Mouse (Mus musculus): ENCODE measurements around the gene Asl. TPM values are rescaled to one million over a fixed set of nuclear protein-coding genes. Genes with fewer than 3 reads are reported as not detected.

Asl gene
- polyA plus RNA-seq, 1 experiment, result 27.9 TPM

DNA sequence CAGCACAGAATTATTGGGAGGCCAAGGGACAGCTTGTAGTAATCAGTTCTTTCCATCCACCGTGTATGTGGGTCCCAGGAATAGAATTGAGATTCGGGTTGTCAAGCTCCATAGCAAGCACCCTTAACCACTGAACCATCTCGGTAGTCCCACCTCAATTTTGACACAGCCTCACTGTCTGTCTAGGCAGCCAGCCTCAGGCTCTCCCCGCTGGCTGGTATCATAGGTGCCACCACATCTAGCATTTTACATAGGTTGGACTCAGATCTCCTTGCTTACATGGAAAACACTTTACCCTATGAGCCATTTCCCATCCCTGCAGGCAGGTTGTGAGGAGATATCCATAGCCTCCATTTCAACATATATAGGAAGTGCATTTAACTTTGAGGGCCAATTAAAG, 54.7 kb downstream of the Asl start:
- DNase-seq (ENCODE audit: low read depth), result no peak
- TF ChIP-seq POLR2A (IDR thresholded peaks at IDR 0.05; ENCODE audit: borderline replicate concordance, extremely low read depth, insufficient read depth, insufficient read length, poor library complexity, severe bottlenecking) (no peak), CTCF (IDR thresholded peaks at IDR 0.05; ENCODE audit: borderline replicate concordance, extremely low read depth, insufficient read depth, insufficient read length) (no peak)

DNA sequence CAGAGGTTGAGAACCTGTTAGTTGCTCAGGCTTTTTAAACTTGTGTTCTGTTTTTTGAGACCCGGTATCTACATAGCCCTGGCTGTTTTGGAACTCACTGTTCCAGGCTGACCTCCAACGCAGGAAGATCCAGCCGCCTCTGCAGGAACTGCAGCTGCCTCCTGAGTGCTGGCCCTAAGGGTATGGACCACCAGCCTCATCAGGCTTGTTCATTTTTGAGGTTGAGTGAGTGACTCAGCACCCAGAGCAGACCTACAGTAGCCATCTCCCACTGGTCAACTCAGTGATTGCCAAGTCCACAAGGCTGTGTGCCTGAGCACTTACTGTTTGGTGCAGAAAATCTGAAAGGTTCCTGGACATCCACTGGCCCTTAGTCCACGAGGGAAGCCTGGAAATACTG, 57.6 kb downstream of the Asl start:
- no peak for DNase-seq (ENCODE audit: low read depth)
- no peak for TF ChIP-seq POLR2A (IDR thresholded peaks at IDR 0.05; ENCODE audit: borderline replicate concordance, extremely low read depth, insufficient read depth, insufficient read length, poor library complexity, severe bottlenecking)
- TF ChIP-seq CTCF (IDR thresholded peaks at IDR 0.05; ENCODE audit: borderline replicate concordance, extremely low read depth, insufficient read depth, insufficient read length), result no peak

DNA sequence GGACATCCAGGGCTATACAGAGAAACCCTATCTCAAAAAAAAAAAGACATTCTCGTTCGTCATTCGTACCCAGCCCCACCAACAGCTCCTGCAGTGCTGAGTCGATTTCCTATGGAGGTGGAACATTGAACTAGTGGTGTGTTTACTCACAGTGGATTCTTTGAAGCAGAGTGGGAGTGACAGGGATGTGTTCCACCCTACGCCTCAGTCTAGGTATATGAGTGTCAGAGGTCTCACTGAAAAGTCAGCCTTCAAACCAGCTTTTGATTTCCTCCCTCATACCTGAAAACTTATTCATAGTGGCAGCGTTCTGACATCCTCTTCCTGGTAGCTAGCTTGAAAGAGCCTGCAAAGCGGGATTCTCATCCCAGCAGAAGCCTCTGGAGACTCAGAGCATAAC, 60.6 kb downstream of the Asl start:
- TF ChIP-seq POLR2A (IDR thresholded peaks at IDR 0.05; ENCODE audit: borderline replicate concordance, extremely low read depth, insufficient read depth, insufficient read length, poor library complexity, severe bottlenecking) (no peak), CTCF (IDR thresholded peaks at IDR 0.05; ENCODE audit: borderline replicate concordance, extremely low read depth, insufficient read depth, insufficient read length) (no peak)
- DNase-seq (ENCODE audit: low read depth), result peak; percentile 2

DNA sequence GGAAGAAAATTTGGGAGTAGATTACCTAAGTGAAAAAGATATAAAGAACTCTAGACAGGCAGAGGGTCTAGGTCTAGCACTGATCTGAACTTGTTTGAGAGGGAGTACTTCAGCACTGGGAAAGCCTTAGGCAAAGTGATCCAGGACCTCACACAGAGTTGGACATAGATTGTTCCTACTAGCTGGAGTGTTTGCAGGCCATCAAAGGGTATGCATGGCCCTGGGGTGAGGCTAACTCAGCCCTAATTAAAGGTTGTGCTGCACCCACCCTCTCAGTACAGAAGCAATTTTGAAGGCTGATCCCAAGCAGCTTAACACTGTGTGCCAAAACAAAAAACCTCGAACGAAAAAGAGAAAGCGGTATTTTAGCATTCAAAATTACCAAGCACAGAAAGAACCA, 62.6 kb downstream of the Asl start:
- peak; percentile 26 for DNase-seq (ENCODE audit: low read depth)
- no peak for TF ChIP-seq CTCF (IDR thresholded peaks at IDR 0.05; ENCODE audit: borderline replicate concordance, extremely low read depth, insufficient read depth, insufficient read length)
- TF ChIP-seq POLR2A (IDR thresholded peaks at IDR 0.05; ENCODE audit: borderline replicate concordance, extremely low read depth, insufficient read depth, insufficient read length, poor library complexity, severe bottlenecking), result no peak

DNA sequence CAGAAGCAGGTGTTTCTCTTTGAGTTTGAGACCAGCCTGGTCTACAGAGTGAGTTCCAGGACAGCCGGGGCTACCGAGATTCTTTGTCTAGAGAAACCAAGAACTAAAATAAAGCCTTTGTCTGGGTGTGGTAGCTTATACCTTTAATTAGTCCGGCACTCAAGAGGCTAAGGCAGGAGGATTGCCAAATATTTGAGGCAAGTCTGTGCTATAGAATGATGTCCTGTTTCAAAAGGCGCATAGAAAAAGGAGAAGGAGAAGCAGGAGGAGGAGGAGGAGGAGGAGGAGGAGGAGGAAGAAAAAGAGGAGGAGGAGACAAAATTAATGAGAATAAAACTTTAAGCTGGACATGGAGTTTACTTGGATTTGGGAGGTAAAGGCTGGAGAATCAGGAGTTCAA, 65.8 kb downstream of the Asl start:
- TF ChIP-seq POLR2A (IDR thresholded peaks at IDR 0.05; ENCODE audit: borderline replicate concordance, extremely low read depth, insufficient read depth, insufficient read length, poor library complexity, severe bottlenecking) (no peak), CTCF (IDR thresholded peaks at IDR 0.05; ENCODE audit: borderline replicate concordance, extremely low read depth, insufficient read depth, insufficient read length) (no peak)
- DNase-seq (ENCODE audit: low read depth), result peak; percentile 7

Other genes starting within 250 kb of the Asl start
- gene Psph, start 241.8 kb downstream of the Asl start, polyA plus RNA-seq (2012; rRNA removed), result 16.6 and 21.7 TPM in 2 replicates
- 26.6 and 26.9 TPM in 2 replicates for gene Sumf2, start 182.3 kb downstream of the Asl start, polyA plus RNA-seq (2012; rRNA removed)
- 761 and 1,401 TPM in 2 replicates for gene Chchd2, start 141.8 kb downstream of the Asl start, polyA plus RNA-seq (2012; rRNA removed)
- gene Zbed5, start 133.5 kb downstream of the Asl start, polyA plus RNA-seq (2012; rRNA removed), result 13.9 and 14.8 TPM in 2 replicates
- 0.14 and 0.24 TPM in 2 replicates for gene Phkg1, start 130.7 kb downstream of the Asl start, polyA plus RNA-seq (2012; rRNA removed)
- 4.5 and 9.0 TPM in 2 replicates for gene Nupr1l, start 120.7 kb downstream of the Asl start, polyA plus RNA-seq (2012; rRNA removed)
- 40.5 and 51.2 TPM in 2 replicates for gene Vkorc1l1, start 87.3 kb downstream of the Asl start, polyA plus RNA-seq (2012; rRNA removed)
- 16.3 and 22.5 TPM in 2 replicates for gene Gusb, start 26.2 kb downstream of the Asl start, polyA plus RNA-seq (2012; rRNA removed)
- 37.6 and 51.0 TPM in 2 replicates for gene Crcp, start within 50 bp of the Asl start, polyA plus RNA-seq (2012; rRNA removed)
- gene Tpst1, start 44.1 kb upstream of the Asl start, polyA plus RNA-seq (2012; rRNA removed), result 27.3 and 32.9 TPM in 2 replicates
- gene Kctd7, start 115.6 kb upstream of the Asl start, polyA plus RNA-seq (2012; rRNA removed), result 11.7 and 12.4 TPM in 2 replicates
- 32.2 and 34.5 TPM in 2 replicates for gene Rabgef1, start 142.6 kb upstream of the Asl start, polyA plus RNA-seq (2012; rRNA removed)
- gene Tmem248, start 187.8 kb upstream of the Asl start, polyA plus RNA-seq (2012; rRNA removed), result 24.6 and 30.4 TPM in 2 replicates
- 37.9 and 41.3 TPM in 2 replicates for gene Sbds, start 226.3 kb upstream of the Asl start, polyA plus RNA-seq (2012; rRNA removed)
- 15.8 and 18.8 TPM in 2 replicates for gene Tyw1, start 226.4 kb upstream of the Asl start, polyA plus RNA-seq (2012; rRNA removed)

Data from brain, embryonic 14.5 days (tissue).